Mouse (Mus musculus) adrenal gland, postnatal 10 days (tissue): ENCODE measurements at regions not wholly inside any gene's neighbourhood (a gene's known extent, or its start where the extent isn't known, plus 50 kb on each side); places are given as distances from the start of the nearest gene placed in this dataset.

Source experiments
- DNase-seq: peaks from one replicate; pipeline ENCODE4 v3.0.0; 2021; ENCODE audit warnings: mixed read lengths

- DNase-seq, result no peak
These were observed 54.0 kb upstream of the Jade2 start for GRCm38 (mm10) chr11:51911481-51911880.

GRCm38 (mm10) chr11:51915656-51916032, 51.8 kb upstream of the Cdkn2aipnl start:
- DNase-seq, result no peak

- DNase-seq, result peak; percentile 89
These were observed 51.2 kb upstream of the Cdkn2aipnl start for GRCm38 (mm10) chr11:51916033-51916929.
